Mouse (Mus musculus) brain, embryonic 14.5 days (tissue): ENCODE measurements at regions not wholly inside any gene's neighbourhood (a gene's known extent, or its start where the extent isn't known, plus 50 kb on each side); places are given as distances from the start of the nearest gene placed in this dataset.

Experiments used
- CTCF ChIP-seq: fragments of 200-500 bp; IDR thresholded peaks from 2 replicates; pipeline ENCODE4 v1.5.1; 2012; ENCODE audit warnings: inconsistent platforms, mild to moderate bottlenecking, moderate library complexity, borderline replicate concordance; ENCODE audit not compliant: insufficient read depth, insufficient read length; ENCODE audit errors: extremely low read depth
- POLR2A ChIP-seq: fragments of 200-500 bp; IDR thresholded peaks from 2 replicates; pipeline ENCODE4 v1.6.1; 2012; ENCODE audit warnings: mild to moderate bottlenecking, inconsistent platforms, borderline replicate concordance; ENCODE audit not compliant: poor library complexity, insufficient read depth, insufficient read length, severe bottlenecking; ENCODE audit errors: extremely low read depth

DNA sequence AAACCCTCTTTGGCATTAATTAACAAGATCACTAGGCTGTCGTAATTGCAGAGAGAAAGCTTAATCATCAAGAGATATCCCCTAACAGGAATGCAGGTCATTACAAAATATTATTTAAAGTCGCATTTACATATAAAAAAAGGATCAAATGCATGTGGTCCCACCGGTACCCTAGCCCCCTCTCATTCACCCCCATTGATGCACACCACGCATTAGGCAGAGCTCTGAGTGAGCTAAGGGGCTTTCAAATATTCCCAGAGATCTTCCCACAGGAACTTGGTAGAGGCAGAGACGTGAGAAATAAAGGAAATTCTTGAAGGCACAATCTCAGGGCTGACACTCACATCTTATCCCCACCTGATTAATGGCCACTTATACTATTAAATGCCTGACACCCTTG is 343.8 kb upstream of the Dynlrb2 start:
- TF ChIP-seq POLR2A (no peak), CTCF (no peak)
